Mouse (Mus musculus): ENCODE data around the gene Cblb.

The Cblb gene

GRCm38 (mm10) chr16:52194866-52195265, 163.8 kb downstream of the Cblb start:
- DNase-seq (ENCODE audit: low spot score) = no peak

DNA sequence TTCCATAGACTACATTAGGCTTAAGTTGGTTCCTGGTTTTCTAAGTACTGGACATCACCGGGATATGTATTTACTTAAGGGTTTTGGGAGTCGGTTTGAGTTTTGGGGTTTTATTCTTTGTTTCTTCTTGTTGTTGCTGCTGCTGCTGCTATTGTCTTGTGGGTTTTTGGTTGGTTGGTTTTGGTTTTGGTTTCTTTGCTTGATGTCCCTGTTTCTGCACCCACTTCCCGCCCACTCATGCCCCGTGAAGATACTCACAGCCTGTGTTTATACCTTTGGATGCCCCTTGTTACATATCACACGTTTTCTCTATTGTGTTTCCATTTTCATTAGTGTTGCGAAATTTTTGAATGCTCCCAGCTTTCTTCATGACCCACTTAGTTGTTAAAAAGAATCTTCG, 169.1 kb downstream of the Cblb start:
- no peak for DNase-seq (ENCODE audit: low spot score)

- DNase-seq (ENCODE audit: low spot score) = no peak
Measured at GRCm38 (mm10) chr16:52210844-52211606, 180.0 kb downstream of the Cblb start.

GRCm38 (mm10) chr16:52219069-52219468, 188.0 kb downstream of the Cblb start:
- no peak for DNase-seq (ENCODE audit: low spot score)

DNA sequence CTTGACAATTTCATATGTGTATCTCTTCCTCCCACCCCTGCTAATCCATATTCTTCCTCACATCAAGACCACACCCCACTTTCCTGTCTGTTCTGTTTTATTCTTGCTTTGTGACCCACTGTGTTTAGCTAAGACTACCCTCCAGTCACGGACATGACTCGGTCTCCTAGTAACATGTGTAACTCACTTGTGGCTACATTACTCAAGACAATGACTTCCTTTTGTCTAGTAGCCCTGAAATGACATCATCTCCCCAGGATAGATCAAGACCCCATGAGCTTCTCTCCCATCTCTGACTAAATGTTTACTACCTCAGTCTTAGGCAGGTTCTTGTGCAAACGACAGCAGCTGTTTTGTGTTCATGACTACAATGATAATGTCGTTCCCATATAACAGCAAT, 191.9 kb downstream of the Cblb start:
- DNase-seq (ENCODE audit: low spot score) = no peak

- no peak for DNase-seq (ENCODE audit: low spot score)
Measured at GRCm38 (mm10) chr16:52229446-52229845, 198.4 kb downstream of the Cblb start.

DNA sequence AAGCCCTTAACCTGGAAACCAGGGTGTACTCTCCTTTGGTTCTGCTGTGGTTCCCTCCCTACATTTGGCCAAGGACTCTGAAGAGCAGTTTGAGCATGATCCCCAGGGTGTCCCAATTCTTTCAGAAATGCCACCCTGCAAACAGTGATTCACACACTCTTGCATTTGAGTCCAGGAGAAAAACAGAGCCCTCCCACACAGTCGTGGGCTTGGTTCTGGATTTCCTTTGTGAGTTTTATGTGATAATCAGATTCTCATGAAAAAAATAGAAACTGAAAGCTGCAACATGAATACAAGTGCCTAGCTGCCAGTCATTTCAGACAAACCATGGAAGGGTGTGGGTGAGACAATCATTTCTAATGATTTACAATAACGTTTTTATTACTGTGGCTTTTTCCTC, 198.9 kb downstream of the Cblb start:
- DNase-seq (ENCODE audit: low spot score) = no peak

DNA sequence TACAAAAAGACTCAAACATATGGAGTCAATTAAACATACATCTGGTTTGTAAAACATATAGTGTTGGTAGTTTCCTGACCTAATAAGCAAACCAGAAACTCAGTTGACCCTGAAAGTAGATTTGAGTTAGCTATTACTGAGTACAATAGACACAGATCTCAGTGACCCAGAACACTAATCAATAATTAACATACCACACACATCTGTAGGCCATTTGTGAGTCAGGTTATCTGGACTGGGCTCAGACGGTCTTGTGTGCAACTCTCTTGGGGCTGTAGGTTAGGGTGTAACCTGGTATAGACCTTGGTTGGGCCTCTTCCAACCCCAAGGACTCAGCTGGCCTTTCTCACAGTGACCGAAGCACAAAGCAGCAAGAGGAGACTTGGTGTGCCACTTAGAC, 211.1 kb downstream of the Cblb start:
- DNase-seq (ENCODE audit: low spot score) = no peak

DNA sequence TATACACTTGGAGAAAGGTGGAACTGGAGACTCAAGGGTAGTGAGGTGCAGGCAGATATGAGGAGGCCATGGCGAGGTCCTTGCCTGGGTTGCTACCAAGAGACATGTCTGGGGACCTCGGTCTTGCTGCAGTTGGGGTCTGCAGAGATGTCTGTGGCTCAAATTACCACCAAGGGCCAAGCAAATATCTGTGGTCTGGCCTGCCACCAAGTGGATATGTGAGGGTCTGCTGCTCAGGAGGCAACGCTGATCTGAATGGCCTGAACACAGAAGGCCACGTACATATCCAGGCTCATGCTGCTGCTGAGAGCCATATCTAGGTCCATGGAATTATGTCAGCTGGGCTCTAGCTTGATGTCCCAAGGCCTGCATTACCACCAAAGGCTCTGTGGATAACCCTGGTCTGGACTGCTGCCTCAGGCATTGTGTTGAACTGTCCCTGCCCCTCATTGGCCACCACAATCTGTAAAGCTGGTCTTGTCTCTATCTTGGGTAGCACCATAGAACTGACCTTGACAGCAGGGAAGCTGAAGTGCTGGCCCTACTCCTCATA, 212.5 kb downstream of the Cblb start:
- no peak for DNase-seq (ENCODE audit: low spot score)

DNA sequence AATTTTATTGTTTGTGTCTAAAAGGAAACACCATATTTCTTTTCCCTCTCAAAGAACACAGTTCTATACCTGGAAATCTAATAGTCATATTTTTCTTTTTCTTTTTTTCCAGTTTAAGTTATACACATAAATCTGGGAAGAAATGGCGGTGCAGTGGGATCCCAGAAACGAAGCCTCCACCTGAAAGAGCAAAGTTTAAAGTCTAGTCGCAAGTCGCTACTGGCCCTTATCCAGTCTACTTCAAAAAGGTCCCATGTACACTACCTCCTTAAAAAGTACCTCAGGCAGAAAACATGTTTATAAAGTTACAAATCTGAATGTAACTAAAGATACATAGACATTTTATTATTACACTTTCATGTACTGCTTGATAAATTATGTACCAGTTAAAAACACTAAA, 219.2 kb downstream of the Cblb start:
- no peak for DNase-seq (ENCODE audit: low spot score)

DNA sequence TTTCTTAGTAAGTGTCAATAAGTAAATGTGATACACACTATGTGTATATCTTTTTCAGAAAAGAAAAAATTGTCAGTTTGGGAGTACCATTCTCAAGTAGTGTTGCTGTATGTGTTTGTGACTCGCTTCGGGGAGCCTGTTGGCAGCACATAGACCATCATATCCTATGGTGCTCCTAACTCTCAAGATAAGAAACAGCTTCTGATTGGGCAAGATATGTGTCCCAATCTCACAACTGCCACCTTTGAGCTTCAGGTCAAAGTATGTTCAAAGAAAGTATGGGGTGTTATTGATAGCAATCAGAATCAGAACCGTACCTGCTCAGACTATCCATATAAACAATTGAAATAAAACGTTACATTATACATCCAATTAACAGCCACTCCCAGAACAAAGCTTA, 219.9 kb downstream of the Cblb start:
- no peak for DNase-seq (ENCODE audit: low spot score)

Measured in ovary, postnatal 36 days (tissue).